Mouse (Mus musculus) myocyte (in vitro differentiated cells): Measurements from ENCODE around the gene Tceanc.

Experiments used
- CEBPB ChIP-seq: IDR thresholded peaks from 2 replicates; pipeline ENCODE4 v1.6.1; 2011; ENCODE audit warnings: mild to moderate bottlenecking, moderate library complexity; ENCODE audit not compliant: poor library complexity, insufficient read depth, severe bottlenecking
- E2F4 ChIP-seq: IDR thresholded peaks from one replicate; pipeline ENCODE4 v1.6.1; 2011; ENCODE audit warnings: mild to moderate bottlenecking, control low read depth, moderate library complexity; ENCODE audit not compliant: insufficient read depth
- MAX ChIP-seq: IDR thresholded peaks from one replicate; pipeline ENCODE4 v1.6.1; 2011; ENCODE audit warnings: low read depth, mild to moderate bottlenecking, control low read depth
- MYOG ChIP-seq, 3 experiments: IDR thresholded peaks; one replicate each; pipeline ENCODE4 v1.6.1; 2011; ENCODE audit warnings: control low read depth in 2 of 3, low read depth in 2 of 3, mild to moderate bottlenecking in 2 of 3; ENCODE audit not compliant: insufficient read length in 2 of 3, control insufficient read depth in 1 of 3, insufficient read depth in 1 of 3
- POLR2A ChIP-seq: IDR thresholded peaks from one replicate; pipeline ENCODE4 v1.6.1; 2011; ENCODE audit warnings: low read depth, mild to moderate bottlenecking, control low read depth, moderate library complexity; ENCODE audit not compliant: insufficient read length
- POLR2AphosphoS2 ChIP-seq: IDR thresholded peaks from one replicate; pipeline ENCODE4 v1.6.1; 2011; ENCODE audit warnings: low read depth, control low read depth; ENCODE audit not compliant: insufficient read length
- REST ChIP-seq: IDR thresholded peaks from one replicate; pipeline ENCODE4 v1.6.1; 2011; ENCODE audit warnings: mild to moderate bottlenecking, control low read depth, moderate library complexity; ENCODE audit not compliant: insufficient read depth, insufficient read length
- SRF ChIP-seq: IDR thresholded peaks from one replicate; pipeline ENCODE4 v1.6.1; 2011; ENCODE audit warnings: low read depth; ENCODE audit not compliant: control insufficient read depth, insufficient read length
- TCF12 ChIP-seq: IDR thresholded peaks from one replicate; pipeline ENCODE4 v1.6.1; 2011; ENCODE audit warnings: mild to moderate bottlenecking, control low read depth; ENCODE audit not compliant: poor library complexity, insufficient read depth, severe bottlenecking
- USF1 ChIP-seq: IDR thresholded peaks from one replicate; pipeline ENCODE4 v1.6.1; 2011; ENCODE audit warnings: low read depth, mild to moderate bottlenecking, control low read depth, moderate library complexity

DNA sequence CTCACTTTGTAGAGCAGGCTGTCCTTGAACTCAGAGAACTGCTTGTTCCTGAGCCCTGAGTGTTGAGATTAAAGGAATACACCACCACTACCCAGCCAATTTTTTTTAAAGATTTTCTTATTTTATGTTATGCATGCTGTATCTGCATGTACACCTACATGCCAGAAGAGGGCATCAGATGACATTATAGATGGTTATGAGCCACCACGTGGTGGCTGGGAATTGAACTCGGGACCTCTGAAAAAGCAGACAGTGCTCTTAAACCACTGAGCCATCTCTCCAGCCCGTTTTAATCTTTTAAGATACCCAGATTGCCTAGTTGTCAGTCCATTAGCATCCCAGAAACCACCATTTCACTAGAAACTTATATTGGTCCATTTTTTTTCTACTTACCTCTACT, 64.0 kb downstream of the Tceanc start:
- TF ChIP-seq POLR2A, result no peak
- no peak for TF ChIP-seq MAX
- no peak for TF ChIP-seq POLR2AphosphoS2
- TF ChIP-seq REST, result no peak
- TF ChIP-seq E2F4, result no peak
- no peak for TF ChIP-seq TCF12
- TF ChIP-seq CEBPB, result no peak
- no peak for TF ChIP-seq SRF
- TF ChIP-seq USF1, result no peak
- no peak for TF ChIP-seq MYOG (IDR thresholded peaks at IDR 0.05; ENCODE audit: control insufficient read depth in 1 of 3, insufficient read depth in 1 of 3, insufficient read length in 2 of 3, low read depth in 2 of 3)
